Mouse (Mus musculus) kidney, adult 2 months (tissue): ENCODE measurements around the gene Adamts18.

Experiments used
- CTCF ChIP-seq: fragments of 200-500 bp; conservative IDR thresholded peaks from 2 replicates; pipeline ENCODE4 v1.5.1; 2011; ENCODE audit warnings: low read depth, mild to moderate bottlenecking, control low read depth, low read length, moderate library complexity, mixed read lengths; ENCODE audit not compliant: insufficient read depth, insufficient read length
- POLR2A ChIP-seq: fragments of 200-500 bp; IDR thresholded peaks from one replicate; pipeline ENCODE4 v1.6.1; 2011; ENCODE audit warnings: low read depth, low read length, control low read depth

GRCm38 (mm10) chr8:113675281-113675680 lies 173.3 kb downstream of the Adamts18 start:
- no peak for TF ChIP-seq POLR2A
- TF ChIP-seq CTCF: no peak
